Mouse (Mus musculus) limb, embryonic 15.5 days (tissue): ENCODE results near the gene Add2. TPM values are rescaled to one million over a fixed set of nuclear protein-coding genes. Genes with fewer than 3 reads are reported as not detected.

Experiments
- ATAC-seq: fragments of 200-750 bp; cut with Nextera tagmentation; 2 replicates; pipeline ENCODE4 v1.8.0; 2017; ENCODE audit warnings: low read depth, moderate TSS enrichment; ENCODE audit not compliant: insufficient number of reproducible peaks, low FRiP score, low TSS enrichment
- H3K27ac ChIP-seq: fragments of 300-500 bp; sonication (generic); 2 replicates; pipeline ENCODE4 v1.5.1; 2015; ENCODE audit warnings: moderate library complexity, mild to moderate bottlenecking, inconsistent platforms
- H3K27me3 ChIP-seq: fragments of 300-500 bp; sonication (generic); 2 replicates; pipeline ENCODE4 v1.6.1; 2015; ENCODE audit warnings: inconsistent platforms
- H3K36me3 ChIP-seq: fragments of 300-500 bp; sonication (generic); 2 replicates; pipeline ENCODE4 v1.6.1; 2015; ENCODE audit warnings: inconsistent platforms
- H3K4me1 ChIP-seq: fragments of 300-500 bp; sonication (generic); 2 replicates; pipeline ENCODE4 v1.6.1; 2015; ENCODE audit warnings: inconsistent platforms
- H3K4me2 ChIP-seq: fragments of 300-500 bp; sonication (generic); 2 replicates; pipeline ENCODE4 v1.6.1; 2015; ENCODE audit warnings: mild to moderate bottlenecking, inconsistent platforms
- H3K4me3 ChIP-seq: fragments of 300-500 bp; sonication (generic); 2 replicates; pipeline ENCODE4 v1.5.1; 2015; ENCODE audit warnings: mild to moderate bottlenecking, inconsistent platforms
- H3K9ac ChIP-seq: fragments of 300-500 bp; sonication (generic); 2 replicates; pipeline ENCODE4 v1.6.1; 2015; ENCODE audit warnings: inconsistent platforms
- H3K9me3 ChIP-seq: fragments of 300-500 bp; sonication (generic); 2 replicates; pipeline ENCODE4 v1.6.1; 2016; ENCODE audit warnings: inconsistent platforms
- WGBS: fragments of 180-500 bp; shearing (Covaris S2); methylation state at CpG from one replicate; pipeline ENCODE4 v1.1.7; 2015; 5-methylcytosine and 5-hydroxymethylcytosine counted together
- polyA plus RNA-seq: library from polyadenylated mRNA; unstranded; fragments of >200 nt; fragmentation: Nextera tagmentation; extraction: Ambion mirVana; gene quantifications from 2 replicates; pipeline ENCODE4 v1.2.1, GENCODE M21; 2015

Gene Add2
- polyA plus RNA-seq, 1 experiment from 2014 or later, result 2.3 TPM

DNA sequence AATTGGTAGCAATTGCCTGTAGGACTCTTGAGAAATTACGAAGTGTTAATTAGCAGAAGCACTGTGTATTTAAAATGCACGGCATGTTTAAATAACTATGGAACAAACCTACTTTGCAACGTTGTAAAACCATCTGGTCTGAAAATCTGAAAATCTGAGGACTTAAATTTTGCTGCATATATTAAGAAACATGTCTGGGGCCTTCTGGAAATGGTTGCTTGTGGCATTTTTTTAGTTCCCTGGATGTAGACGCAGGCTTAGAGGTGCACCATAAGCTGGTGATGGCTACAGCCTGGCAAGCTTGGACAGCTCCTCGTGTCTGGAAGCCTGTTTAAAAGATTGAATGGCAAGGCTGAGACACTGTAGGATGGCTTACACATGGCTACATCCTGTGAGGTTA lies 40.5 kb downstream of the Add2 start:
- Histone ChIP-seq H3K4me1 (no peaks in the 10 kb centered on the region), H3K4me3 (no peak overlapping the region), H3K36me3 (no peaks in the 10 kb centered on the region), H3K4me2 (no peak overlapping the region), H3K27me3 (no peaks in the 10 kb centered on the region), H3K9ac (no peak overlapping the region), H3K9me3 (no peaks in the 10 kb centered on the region), H3K27ac (no peak overlapping the region)
- WGBS, result 52% methylated on average over 5 of the region's 5 CpGs
- ATAC-seq, result no peak

DNA sequence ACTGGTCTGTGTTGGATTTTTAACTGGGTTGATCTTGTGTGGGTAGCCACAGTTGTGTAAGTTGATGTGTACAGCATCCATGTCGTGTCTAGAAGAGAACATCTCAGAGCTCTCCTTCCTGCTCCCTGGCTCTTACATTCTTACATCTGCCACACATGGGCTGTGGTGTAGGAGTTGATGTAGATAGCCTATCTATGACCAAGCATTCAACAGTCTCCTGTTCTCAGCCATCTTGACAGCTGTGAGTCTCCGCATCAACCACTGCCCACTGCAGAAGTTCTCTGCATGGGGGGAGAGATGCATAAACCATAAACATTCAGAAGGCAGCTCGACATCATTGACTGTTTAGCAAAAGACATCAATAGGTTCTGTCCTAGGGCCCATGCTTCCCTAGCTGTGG lies 41.4 kb downstream of the Add2 start:
- H3K4me1 ChIP-seq, result no peaks in the 10 kb centered on the region
- ATAC-seq, result no peak
- H3K27me3 ChIP-seq, result no peaks in the 10 kb centered on the region
- WGBS, result 75% methylated on average over 3 of the region's 3 CpGs
- no peak overlapping the region for H3K27ac ChIP-seq
- no peak overlapping the region for H3K4me2 ChIP-seq
- H3K4me3 ChIP-seq, result no peak overlapping the region
- no peaks in the 10 kb centered on the region for H3K9me3 ChIP-seq
- H3K9ac ChIP-seq, result no peak overlapping the region
- no peaks in the 10 kb centered on the region for H3K36me3 ChIP-seq

- ATAC-seq, result no peak
- Histone ChIP-seq H3K9ac (no peak overlapping the region), H3K4me1 (no peaks in the 10 kb centered on the region), H3K9me3 (no peaks in the 10 kb centered on the region), H3K27ac (no peak overlapping the region), H3K36me3 (no peaks in the 10 kb centered on the region), H3K27me3 (no peaks in the 10 kb centered on the region), H3K4me3 (no peak overlapping the region), H3K4me2 (no peak overlapping the region)
- 86% methylated on average over 7 of the region's 7 CpGs for WGBS
These were observed 41.8 kb downstream of the Add2 start for GRCm38 (mm10) chr6:86070277-86070676.

- Histone ChIP-seq H3K9ac (no peak overlapping the region), H3K4me1 (no peaks in the 10 kb centered on the region), H3K27me3 (no peaks in the 10 kb centered on the region), H3K4me3 (no peak overlapping the region), H3K9me3 (no peaks in the 10 kb centered on the region), H3K27ac (no peak overlapping the region), H3K4me2 (no peak overlapping the region), H3K36me3 (no peaks in the 10 kb centered on the region)
- 91% methylated on average over 3 of the region's 3 CpGs for WGBS
- no peak for ATAC-seq
These were observed 45.4 kb downstream of the Add2 start for GRCm38 (mm10) chr6:86073882-86074281.

- H3K27me3 ChIP-seq, result no peaks in the 10 kb centered on the region
- H3K9ac ChIP-seq, result no peak overlapping the region
- no peak for ATAC-seq
- H3K4me3 ChIP-seq, result no peak overlapping the region
- no peaks in the 10 kb centered on the region for H3K36me3 ChIP-seq
- no peaks in the 10 kb centered on the region for H3K9me3 ChIP-seq
- no peak overlapping the region for H3K4me2 ChIP-seq
- 85% methylated on average over 8 of the region's 8 CpGs for WGBS
- no peak overlapping the region for H3K27ac ChIP-seq
- H3K4me1 ChIP-seq, result no peaks in the 10 kb centered on the region
These were observed 46.2 kb downstream of the Add2 start for GRCm38 (mm10) chr6:86074538-86075204.

DNA sequence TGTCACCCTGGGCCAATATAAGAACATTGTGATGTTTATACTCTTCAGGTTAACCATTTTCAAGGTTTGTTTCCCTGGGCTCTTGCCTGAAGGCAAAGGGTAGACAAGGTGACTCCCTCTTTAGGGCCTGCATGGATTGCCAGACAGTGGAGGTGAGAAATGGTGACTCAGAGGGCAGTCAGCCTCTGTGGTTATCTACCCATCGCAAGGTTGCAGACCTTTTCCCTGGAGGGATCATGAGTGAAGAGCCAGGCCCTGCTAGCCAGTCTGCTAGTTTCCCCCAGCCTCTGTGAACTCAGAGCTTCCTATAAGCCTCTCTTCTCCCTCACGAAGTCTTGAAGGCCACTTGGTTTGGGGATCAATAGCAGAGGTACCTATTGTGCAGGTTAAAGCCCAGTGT lies 48.0 kb downstream of the Add2 start:
- ATAC-seq, result no peak
- H3K9me3 ChIP-seq, result no peaks in the 10 kb centered on the region
- no peaks in the 10 kb centered on the region for H3K36me3 ChIP-seq
- H3K4me1 ChIP-seq, result no peaks in the 10 kb centered on the region
- no peaks in the 10 kb centered on the region for H3K27me3 ChIP-seq
- no peak overlapping the region for H3K4me3 ChIP-seq
- H3K27ac ChIP-seq, result no peak overlapping the region
- no peak overlapping the region for H3K9ac ChIP-seq
- no peak overlapping the region for H3K4me2 ChIP-seq
- WGBS, result 89% methylated on average over 2 of the region's 2 CpGs

DNA sequence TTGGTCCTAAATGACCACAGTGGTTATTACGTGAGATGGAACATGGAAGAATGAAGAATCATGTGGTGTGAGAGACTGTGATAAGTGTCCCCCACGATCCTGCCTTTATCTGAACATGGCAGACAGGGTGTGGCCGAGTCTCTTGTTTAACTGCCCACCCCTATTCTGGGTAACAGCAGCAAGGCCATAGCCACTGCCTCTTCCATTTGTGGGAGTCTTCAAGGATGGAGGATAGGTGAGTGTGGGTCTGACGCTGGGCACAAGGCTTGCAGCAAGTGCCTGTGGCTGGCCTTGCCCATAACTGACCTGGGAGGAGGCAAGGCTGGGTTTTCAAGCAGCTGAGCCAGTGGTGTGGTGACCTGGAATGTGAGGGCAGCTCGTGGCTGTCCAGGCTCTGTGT lies 49.4 kb downstream of the Add2 start:
- Histone ChIP-seq H3K4me1 (no peaks in the 10 kb centered on the region), H3K9ac (no peak overlapping the region), H3K4me2 (no peak overlapping the region), H3K9me3 (no peaks in the 10 kb centered on the region), H3K27ac (no peak overlapping the region), H3K27me3 (no peaks in the 10 kb centered on the region), H3K4me3 (no peak overlapping the region), H3K36me3 (no peaks in the 10 kb centered on the region)
- 59% methylated on average over 5 of the region's 5 CpGs for WGBS
- no peak for ATAC-seq

DNA sequence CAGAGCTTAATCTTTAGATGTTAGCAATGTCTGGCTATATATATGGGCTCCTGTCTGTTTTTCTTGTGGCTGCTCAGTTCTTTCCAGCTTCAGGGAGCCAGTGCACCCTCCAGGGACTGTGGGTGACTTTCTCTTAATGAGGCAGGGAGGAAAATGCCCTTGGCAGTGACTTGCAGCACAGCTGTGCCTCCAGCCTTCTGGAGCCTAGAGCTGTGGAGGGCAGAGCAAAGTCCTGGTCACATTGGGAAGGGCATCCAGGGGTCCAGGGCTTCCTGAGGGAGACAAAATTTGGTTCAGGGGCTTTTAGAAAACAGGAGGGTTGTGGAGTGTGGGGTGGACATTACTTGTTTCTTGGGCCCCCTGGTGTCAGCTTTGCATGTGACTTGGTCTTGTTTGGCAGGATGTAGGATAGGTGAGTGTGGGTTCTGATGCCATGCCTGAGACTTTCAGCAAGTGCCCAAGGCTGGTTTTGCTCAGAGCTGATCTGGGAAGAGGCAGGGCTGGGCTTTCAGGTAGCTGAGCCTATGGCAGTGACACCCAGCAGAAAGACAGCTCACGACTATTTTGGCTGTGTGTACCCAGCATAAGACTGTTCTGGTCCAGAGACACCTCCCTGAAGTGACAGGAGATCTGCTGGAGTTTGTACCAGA lies 50.0 kb downstream of the Add2 start:
- ATAC-seq, result no peak
- no peak overlapping the region for H3K9ac ChIP-seq
- H3K27me3 ChIP-seq, result no peaks in the 10 kb centered on the region
- H3K4me3 ChIP-seq, result no peak overlapping the region
- no peaks in the 10 kb centered on the region for H3K36me3 ChIP-seq
- no peaks in the 10 kb centered on the region for H3K9me3 ChIP-seq
- no peak overlapping the region for H3K27ac ChIP-seq
- no peak overlapping the region for H3K4me2 ChIP-seq
- 73% methylated on average over 1 of the region's 1 CpGs for WGBS
- no peaks in the 10 kb centered on the region for H3K4me1 ChIP-seq

DNA sequence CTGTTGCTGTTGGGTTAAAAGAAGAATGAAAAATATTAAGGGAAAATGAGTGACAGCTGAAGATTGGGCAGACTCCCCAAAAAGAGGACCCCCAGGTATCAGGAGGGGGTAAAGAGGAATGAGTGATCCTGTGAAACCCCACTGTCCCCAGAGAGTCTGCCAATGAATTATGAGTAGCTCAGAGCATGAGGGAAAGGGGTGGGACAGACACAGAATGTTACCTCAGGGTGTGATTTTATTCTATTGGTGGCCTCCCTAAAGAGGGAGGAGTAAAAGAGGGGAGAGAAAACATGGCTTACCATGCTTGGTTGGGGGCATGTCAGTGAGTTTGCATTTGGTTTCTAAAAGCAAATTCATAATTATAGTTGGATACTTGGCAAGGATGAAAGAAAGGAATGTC lies 50.8 kb downstream of the Add2 start:
- no peaks in the 10 kb centered on the region for H3K9me3 ChIP-seq
- H3K4me2 ChIP-seq, result no peak overlapping the region
- no peak for ATAC-seq
- no peaks in the 10 kb centered on the region for H3K36me3 ChIP-seq
- no peak overlapping the region for H3K27ac ChIP-seq
- H3K4me3 ChIP-seq, result no peak overlapping the region
- H3K27me3 ChIP-seq, result no peaks in the 10 kb centered on the region
- no peak overlapping the region for H3K9ac ChIP-seq
- H3K4me1 ChIP-seq, result no peaks in the 10 kb centered on the region

DNA sequence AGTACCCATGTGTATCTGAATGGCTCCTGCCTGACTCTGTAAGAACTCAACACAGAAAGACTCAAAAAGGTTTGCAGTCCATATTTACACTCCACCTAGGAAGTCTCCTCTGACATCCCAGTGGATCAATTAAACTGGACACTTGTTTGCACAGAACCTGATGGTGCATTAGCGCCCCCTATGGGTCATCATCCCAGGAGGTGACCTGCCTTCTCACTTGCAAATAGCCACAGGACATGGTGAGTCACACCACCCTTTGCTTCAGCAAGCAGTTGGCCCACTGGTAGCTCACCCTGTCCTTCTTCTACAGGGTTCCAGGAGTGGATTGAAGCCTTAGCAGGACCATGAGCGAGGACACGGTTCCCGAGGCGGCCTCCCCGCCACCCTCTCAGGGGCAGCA lies 57.0 kb downstream of the Add2 start:
- H3K4me1 ChIP-seq, result peaks cover 8% of the 10 kb centered on the region
- H3K27ac ChIP-seq, result no peak overlapping the region
- H3K4me2 ChIP-seq, result no peak overlapping the region
- no peak for ATAC-seq
- H3K27me3 ChIP-seq, result no peaks in the 10 kb centered on the region
- no peak overlapping the region for H3K4me3 ChIP-seq
- H3K36me3 ChIP-seq, result no peaks in the 10 kb centered on the region
- no peaks in the 10 kb centered on the region for H3K9me3 ChIP-seq
- 72% methylated on average over 6 of the region's 6 CpGs for WGBS
- no peak overlapping the region for H3K9ac ChIP-seq

DNA sequence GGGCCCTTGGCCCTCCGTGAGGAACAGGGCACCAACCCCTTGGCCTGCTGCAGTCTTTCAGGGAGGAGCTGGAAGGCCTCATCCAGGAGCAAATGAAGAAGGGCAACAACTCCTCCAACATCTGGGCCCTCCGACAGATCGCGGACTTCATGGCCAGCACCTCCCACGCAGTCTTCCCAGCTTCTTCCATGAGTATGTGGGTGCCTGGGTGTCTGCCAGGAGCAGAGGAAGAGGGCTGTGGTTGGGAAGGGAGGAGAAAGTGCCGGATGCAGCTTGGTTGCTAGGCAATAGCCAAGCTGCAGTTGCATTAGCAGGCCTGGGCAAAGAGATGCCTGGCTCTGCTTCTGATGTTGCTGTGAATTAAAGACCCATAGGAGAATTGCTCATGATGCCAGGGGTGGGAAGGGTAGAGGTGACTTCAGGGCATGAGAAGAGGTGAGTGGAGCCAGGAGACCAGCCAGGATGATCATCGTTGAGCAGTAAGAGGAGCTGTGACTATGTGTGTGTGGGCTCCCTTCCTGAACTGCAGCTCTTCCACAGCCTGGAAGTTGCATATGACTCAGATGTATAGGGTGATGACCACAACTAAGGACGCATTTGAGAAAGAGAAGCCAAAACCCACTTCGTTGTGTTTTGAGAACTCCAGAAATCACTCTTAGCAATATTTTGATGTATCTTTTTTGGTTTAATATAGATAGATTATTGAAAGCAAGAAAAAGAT lies 58.5 kb downstream of the Add2 start:
- H3K27ac ChIP-seq, result no peak overlapping the region

GRCm38 (mm10) chr6:86087813-86088212 lies 59.3 kb downstream of the Add2 start:
- Histone ChIP-seq H3K27me3 (no peaks in the 10 kb centered on the region), H3K36me3 (no peaks in the 10 kb centered on the region), H3K4me3 (no peak overlapping the region), H3K4me1 (peaks cover 8% of the 10 kb centered on the region), H3K27ac (no peak overlapping the region), H3K9ac (no peak overlapping the region), H3K9me3 (no peaks in the 10 kb centered on the region), H3K4me2 (no peak overlapping the region)
- no peak for ATAC-seq
- WGBS, result 31% methylated on average over 3 of the region's 3 CpGs

More for the DNA sequence above, 58.5 kb downstream of the Add2 start:
- Histone ChIP-seq H3K27me3 (no peaks in the 10 kb centered on the region), H3K4me3 (no peak overlapping the region), H3K9ac (no peak overlapping the region), H3K4me1 (peaks cover 8% of the 10 kb centered on the region), H3K36me3 (no peaks in the 10 kb centered on the region), H3K4me2 (no peak overlapping the region), H3K9me3 (no peaks in the 10 kb centered on the region)
- no peak for ATAC-seq
- 66% methylated on average over 9 of the region's 9 CpGs for whole genome bisulfite sequencing
